Mouse (Mus musculus): ENCODE measurements around the gene Nkx2-3. TPM values are rescaled to one million over a fixed set of nuclear protein-coding genes. Genes with fewer than 3 reads are reported as not detected.
A peak's percentile ranks its signal among the peaks of the same experiment; 100 is the strongest.

Gene Nkx2-3
- not detected for total RNA-seq (2021)

DNA sequence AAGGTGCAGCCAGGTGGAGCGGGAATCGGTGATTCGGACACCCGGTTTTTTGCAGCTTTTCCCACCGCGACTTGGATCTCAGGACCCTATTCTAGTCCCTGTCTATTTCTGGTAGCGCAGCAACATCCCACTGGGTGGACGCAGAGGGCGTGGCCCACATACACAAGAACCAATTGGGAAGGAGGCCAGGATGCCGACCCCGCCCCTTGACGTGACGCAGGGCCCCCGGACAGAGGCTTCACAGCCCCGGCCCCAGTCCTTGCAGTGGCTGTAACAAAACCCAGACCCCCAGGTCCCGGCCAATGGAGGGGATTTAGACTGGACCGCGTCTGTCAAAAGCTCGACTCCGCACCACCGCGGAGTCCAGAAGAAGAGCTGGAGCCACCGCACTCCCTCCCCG, at the start of gene Nkx2-3:
Gene Nkx2-3, plus strand, starts transcription at position 275 of the 400 bp plus-strand sequence.
- intact Hi-C loops (cut with DNase I): no loop called here
- peak in 1 of 2 experiments; percentile 31 for DNase-seq

DNA sequence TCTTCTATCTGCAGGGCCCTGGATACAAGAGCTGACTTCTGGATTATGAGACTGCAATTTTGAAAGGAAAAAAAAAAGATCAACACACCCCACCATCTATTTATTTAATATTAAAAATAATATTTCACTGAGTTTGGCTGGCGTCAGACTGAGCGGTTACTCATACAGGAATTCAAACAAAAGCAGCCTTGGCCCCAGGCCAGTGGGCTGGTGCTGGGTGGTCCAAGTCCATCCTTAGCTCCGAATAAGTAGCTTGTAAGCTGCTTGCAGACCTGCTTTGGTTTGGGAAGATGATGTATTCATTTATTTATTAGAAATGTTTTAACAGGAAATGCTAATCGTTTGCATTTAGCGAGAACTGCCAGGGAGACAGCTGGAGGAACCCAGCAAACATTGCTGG, 49.0 kb upstream of the Nkx2-3 start:
- DNase-seq: peak; percentile 29 to 49
- intact Hi-C loops (cut with DNase I): no loop called here

DNA sequence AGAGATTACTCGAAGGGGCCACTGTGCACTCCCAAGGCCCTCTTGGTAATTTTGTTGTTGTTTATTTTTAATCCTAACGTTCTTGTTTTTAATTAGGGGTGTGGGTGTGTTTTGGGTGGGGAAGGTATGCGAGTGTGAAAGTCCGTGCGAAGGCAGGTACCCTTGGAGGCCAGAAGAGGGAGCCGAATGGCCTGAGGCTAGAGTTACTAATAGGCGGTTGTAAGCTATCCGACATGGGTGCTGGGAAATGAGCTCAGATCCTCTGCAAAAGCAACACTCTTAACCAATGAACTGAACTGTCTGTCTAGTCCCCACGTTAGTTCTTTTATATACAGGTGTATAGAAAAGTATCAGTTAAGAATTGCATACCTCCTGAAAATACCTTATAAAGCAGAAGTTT, 43.8 kb upstream of the Nkx2-3 start:
- intact Hi-C loops (cut with DNase I): no loop called here
- no peak for DNase-seq

GRCm38 (mm10) chr19:43569133-43569532, 43.0 kb upstream of the Nkx2-3 start:
- no peak for DNase-seq
- intact Hi-C loops (cut with DNase I): no loop called here

DNA sequence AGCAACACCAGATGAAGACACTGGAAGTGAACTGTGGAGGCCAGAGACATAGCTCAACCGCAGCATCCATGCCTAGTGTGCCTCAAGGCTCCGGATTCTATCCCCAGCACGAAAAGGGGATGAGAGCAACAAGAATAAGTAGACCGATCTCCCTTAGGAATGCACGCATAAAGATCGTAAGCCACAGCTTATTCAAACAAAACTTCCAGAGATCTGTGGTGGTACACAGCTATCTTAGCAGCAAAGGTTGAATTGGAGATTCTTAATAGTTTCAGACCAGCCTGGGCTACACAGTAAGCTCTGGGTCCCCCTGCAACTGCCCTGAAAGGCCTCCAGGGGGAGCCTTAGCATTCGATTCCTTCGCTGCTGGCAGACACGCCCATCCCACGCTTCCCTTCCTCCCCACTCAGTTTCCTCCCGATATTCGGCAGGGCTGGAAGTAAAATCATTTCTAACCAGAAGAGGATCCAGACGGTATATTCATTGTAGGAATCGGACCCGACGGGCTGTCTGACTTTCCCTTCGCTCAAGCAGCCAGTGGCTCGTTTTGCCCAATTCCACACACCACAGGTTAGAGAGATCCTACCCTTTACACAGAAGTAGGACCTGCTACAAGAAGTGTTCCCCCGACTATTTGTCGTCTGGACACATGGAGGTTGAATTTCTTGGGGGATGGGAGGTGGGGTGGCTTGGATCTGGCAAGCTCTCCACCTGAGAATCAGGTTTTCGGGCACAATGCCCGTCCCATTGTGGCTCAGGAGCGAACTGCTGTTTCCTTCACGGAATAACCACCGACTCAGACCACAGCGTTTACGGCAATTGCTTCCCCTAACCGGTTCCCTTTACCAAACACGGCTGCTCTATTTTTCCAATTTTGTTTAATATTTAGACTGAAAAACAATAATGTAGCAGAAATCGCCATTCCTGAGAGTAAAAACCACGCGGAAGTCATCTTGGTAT, 41.0 kb upstream of the Nkx2-3 start:
- DNase-seq: peak; percentile 77 to 84
- intact Hi-C loops (cut with DNase I): loop anchor here (1.0 to 2.0 kb wide), 3 partner anchors 54 to 84 kb away; no protein-coding TSS in a partner anchor

DNA sequence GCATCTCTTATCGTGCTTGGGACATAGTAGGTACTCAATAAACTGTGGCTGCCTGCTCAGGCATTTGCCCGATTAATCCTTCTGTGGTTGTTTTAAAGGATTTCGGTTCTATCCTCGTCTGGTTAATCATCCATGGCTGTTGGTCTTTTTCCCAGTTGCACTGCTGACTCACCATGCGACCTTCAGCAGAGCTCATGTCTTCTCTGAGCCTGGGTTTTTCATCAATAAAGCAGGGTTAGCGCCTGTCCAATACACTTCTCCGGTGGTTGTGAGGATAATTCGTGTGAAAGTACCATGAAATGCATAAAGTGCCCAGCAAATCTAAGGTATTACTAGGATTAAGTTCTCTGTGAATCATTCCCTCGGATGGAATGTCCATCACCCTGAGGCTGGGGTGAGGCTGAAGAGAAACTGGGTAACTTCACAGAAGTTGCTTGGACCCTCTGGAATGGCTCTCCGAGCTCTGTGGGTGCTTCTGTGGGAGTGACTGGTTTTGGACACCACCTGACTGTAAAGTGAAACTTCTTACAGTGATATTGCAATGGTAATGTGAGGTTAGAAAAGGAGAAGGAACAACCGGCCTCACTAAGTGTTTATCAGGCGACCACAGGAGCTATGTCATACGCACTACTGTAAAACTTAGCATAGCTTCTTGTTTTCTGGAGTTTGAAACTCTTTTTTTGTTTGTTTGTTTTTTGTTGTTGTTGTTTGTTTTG, 32.9 kb upstream of the Nkx2-3 start:
- DNase-seq: no peak
- intact Hi-C loops (cut with DNase I): no loop called here

- DNase-seq: no peak
These were observed 30.9 kb upstream of the Nkx2-3 start for GRCm38 (mm10) chr19:43581185-43581584.

DNA sequence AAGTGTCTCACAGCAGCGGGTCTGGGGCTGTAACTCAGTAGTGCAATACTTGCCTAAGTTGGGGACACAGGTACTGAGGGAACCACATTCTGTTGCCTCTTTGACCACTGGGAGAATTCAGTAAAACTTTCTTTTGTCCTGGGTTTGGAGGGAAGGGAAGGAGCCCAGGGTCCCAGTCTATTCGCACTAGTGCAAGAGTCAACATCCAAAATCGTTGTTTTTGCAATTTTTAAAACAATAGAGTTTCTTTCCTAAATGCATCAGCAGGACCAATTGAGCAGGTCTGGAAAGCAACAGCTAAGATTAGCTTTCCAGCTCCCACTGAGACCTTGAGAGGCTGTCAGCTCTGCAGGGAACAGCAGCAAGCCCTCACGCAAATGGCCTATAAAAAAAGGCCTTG, 28.9 kb upstream of the Nkx2-3 start:
- no peak for DNase-seq
- intact Hi-C loops (cut with DNase I): no loop called here

More at GRCm38 (mm10) chr19:43581185-43581584, 30.9 kb upstream of the Nkx2-3 start:
- intact Hi-C loops (cut with DNase I): no loop called here

DNA sequence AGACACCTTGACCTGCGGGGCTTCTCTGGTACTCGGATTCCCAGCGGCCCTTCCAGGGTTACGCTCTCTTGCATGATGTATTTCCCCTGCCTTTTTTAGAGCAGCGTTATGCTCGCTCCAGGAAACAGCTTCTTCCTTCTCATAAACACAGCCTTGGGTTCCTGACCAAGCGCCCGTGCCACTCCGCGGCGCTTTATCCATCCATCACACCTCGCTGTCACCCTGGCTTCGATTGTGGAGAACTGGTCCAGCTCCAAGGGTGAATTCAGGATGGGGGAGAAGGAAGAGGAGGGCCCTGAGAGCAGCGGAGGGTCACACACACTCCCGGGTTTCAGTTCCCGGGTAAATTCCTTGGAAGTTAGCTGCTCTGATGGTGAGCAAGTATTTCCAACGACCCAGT, 28.5 kb upstream of the Nkx2-3 start:
- intact Hi-C loops (cut with DNase I): no loop called here
- DNase-seq: no peak

- intact Hi-C loops (cut with DNase I): no loop called here
- peak in 1 of 2 experiments; percentile 48 for DNase-seq
These were observed 27.3 kb upstream of the Nkx2-3 start for GRCm38 (mm10) chr19:43584788-43585187.

DNA sequence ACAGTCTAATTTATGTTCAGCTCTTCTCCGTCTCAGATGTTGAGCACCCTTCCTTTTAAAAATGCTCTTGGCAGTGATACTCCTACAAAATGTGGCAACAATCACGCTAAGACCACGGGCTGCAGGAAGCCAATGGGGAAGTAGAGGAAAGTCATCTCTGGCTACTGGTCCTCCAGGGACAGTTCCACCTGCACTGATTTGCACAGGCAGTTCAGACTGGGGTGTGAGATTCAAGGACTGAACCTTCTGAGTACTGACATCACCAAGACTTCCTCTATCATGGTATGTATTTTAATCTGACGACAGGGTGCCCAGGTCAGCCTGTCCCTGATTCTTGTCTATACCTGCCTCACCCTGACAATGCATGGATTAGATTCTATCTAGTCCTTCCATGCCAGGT, 20.1 kb upstream of the Nkx2-3 start:
- intact Hi-C loops (cut with DNase I): no loop called here
- no peak for DNase-seq

DNA sequence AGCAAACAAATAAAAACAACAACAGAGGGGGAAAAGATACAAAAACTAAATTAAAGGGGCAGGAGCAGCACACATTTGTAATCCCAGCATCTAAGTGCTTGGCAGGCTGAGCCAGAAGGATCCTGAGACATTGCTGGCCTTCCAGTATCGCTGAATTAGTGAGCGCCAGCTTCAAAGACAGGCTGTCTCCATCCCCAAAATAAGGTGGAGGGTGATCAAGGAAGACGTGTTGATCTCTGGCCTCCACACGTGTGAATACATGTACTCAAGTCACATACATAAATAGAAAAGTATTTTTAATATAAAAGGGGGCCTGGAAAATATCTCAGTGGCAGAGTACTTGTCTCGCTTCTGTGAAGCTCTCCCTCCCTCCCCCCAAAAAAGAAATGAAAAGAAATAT, 15.1 kb upstream of the Nkx2-3 start:
- intact Hi-C loops (cut with DNase I): no loop called here
- no peak for DNase-seq

GRCm38 (mm10) chr19:43598741-43599660, 13.1 kb upstream of the Nkx2-3 start:
- DNase-seq: no peak
- intact Hi-C loops (cut with DNase I): no loop called here

GRCm38 (mm10) chr19:43599776-43600544, 12.2 kb upstream of the Nkx2-3 start:
- intact Hi-C loops (cut with DNase I): no loop called here
- DNase-seq: no peak

DNA sequence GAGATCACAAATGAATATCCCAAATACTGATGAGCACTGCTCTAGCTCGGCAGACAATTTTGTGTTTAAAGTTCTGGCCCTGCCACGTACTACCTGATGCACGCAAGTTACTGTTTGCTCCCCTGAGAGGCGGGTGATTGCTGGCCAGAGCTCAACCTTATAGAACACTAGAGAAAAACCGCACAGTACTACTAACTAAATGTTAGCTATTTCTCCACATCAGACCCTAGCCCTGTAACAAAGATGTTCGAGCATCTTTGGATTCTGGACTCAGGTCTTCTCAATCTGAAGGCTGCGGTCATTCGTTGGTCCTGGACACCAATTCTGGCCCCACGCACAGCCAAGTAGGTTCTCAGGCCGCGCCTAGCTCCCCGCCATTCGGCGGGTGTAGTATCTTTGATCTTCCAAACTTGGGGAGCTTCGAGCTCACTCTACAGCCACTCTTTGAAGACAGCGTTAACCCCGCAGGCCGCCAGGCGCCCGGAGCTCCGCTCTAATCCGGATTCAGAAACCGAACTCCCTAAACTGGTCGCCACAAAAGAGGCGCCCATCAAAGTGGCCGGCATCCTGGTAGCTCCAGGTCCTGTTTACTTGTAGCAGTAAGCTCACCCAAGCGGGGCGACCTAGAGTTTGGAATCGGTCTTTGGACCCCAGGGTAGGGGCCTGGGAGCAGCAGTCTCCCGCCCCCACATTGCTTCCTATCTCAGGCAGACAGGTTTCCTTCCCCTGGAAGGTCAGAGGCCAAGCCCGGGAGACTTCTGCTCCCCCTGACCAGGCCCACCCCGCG, 11.4 kb upstream of the Nkx2-3 start:
- intact Hi-C loops (cut with DNase I): no loop called here
- DNase-seq: no peak

- intact Hi-C loops (cut with DNase I): no loop called here
- DNase-seq: no peak
These were observed 10.7 kb upstream of the Nkx2-3 start for GRCm38 (mm10) chr19:43601440-43601839.

DNA sequence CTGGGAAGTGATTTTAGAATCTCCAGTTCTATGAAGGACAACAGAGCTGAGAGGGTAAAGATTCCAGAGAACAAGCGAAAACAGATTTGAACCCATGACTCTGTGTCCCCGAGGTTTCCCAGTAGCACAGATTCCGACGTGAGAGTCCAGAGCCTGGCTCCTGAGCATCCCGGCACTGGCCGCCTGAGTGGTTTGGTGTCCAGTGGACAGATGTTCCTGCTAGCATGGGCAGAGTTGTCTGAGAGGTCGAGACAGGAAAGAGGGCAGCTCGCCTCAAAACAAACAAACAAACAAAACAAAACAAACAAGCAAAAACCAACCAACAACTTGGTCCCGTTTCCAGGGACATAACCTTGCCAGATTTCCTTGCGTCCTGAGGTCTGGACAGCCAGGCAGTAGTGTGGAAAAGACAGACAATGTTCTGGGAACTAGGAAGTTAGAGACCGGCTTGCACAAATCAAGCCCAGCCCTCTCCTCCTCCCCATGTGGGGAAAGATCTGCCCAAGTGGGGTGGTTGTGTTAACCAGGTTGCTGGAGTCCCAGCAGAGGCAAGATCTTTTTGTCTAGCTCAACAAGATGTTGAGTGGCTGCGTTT, 10.0 kb upstream of the Nkx2-3 start:
- no peak for DNase-seq
- intact Hi-C loops (cut with DNase I): no loop called here

- intact Hi-C loops (cut with DNase I): no loop called here
- no peak for DNase-seq
These were observed 8.6 kb upstream of the Nkx2-3 start for GRCm38 (mm10) chr19:43603521-43603920.

Data from heart, postnatal 10 days (tissue).